Mouse (Mus musculus) limb, embryonic 11.5 days (tissue): ENCODE results near the gene Ccdc71. TPM values are rescaled to one million over a fixed set of nuclear protein-coding genes. Genes with fewer than 3 reads are reported as not detected.

Experiments used
- ATAC-seq: fragments of 200-750 bp; cut with Nextera tagmentation; 2 replicates; pipeline ENCODE4 v1.8.0; 2017; ENCODE audit warnings: low read depth; ENCODE audit not compliant: insufficient number of reproducible peaks, low FRiP score, low TSS enrichment
- DNase-seq: peaks from one replicate; pipeline ENCODE4 v3.0.0-alpha.2; 2015; ENCODE audit warnings: low spot score
- H3K27ac ChIP-seq: fragments of 300-500 bp; sonication (generic); replicated peaks from 2 replicates; pipeline ENCODE4 v1.5.1; 2014; ENCODE audit warnings: low read depth, mild to moderate bottlenecking, low read length
- H3K27me3 ChIP-seq: fragments of 300-500 bp; sonication (generic); 2 replicates; pipeline ENCODE4 v1.6.1; 2014; ENCODE audit warnings: mild to moderate bottlenecking, low read length, mixed read lengths; ENCODE audit not compliant: control insufficient read depth, insufficient read depth
- H3K36me3 ChIP-seq: fragments of 300-500 bp; sonication (generic); 2 replicates; pipeline ENCODE4 v1.6.1; 2014; ENCODE audit warnings: mild to moderate bottlenecking, low read length, moderate library complexity, mixed read lengths; ENCODE audit not compliant: control insufficient read depth, insufficient read depth
- H3K4me1 ChIP-seq: fragments of 300-500 bp; sonication (generic); 2 replicates; pipeline ENCODE4 v1.6.1; 2014; ENCODE audit warnings: low read length, mixed read lengths; ENCODE audit not compliant: control insufficient read depth, insufficient read depth
- H3K4me2 ChIP-seq: fragments of 300-500 bp; sonication (generic); 2 replicates; pipeline ENCODE4 v1.6.1; 2014; ENCODE audit warnings: low read depth, mild to moderate bottlenecking, moderate library complexity; ENCODE audit not compliant: severe bottlenecking
- H3K4me3 ChIP-seq: fragments of 300-500 bp; sonication (generic); 2 replicates; pipeline ENCODE4 v1.5.1; 2014; ENCODE audit warnings: low read depth, low read length
- H3K9ac ChIP-seq: fragments of 300-500 bp; sonication (generic); 2 replicates; pipeline ENCODE4 v1.6.1; 2014; ENCODE audit warnings: mild to moderate bottlenecking, low read length
- H3K9me3 ChIP-seq: fragments of 300-500 bp; sonication (generic); 2 replicates; pipeline ENCODE4 v1.6.1; 2016; ENCODE audit warnings: low read length; ENCODE audit not compliant: control insufficient read depth
- WGBS: fragments of 180-500 bp; shearing (Covaris S2); extraction: QIAGEN DNeasy Blood & Tissue Kit; methylation state at CpG from one replicate; pipeline ENCODE4 v1.1.7; 2014; 5-methylcytosine and 5-hydroxymethylcytosine counted together
- polyA plus RNA-seq: library from polyadenylated mRNA; unstranded; fragments of >200 nt; fragmentation: Nextera tagmentation; extraction: Ambion mirVana; gene quantifications from 2 replicates; pipeline ENCODE4 v1.2.1, GENCODE M21; 2014

The Ccdc71 gene
- polyA plus RNA-seq, 1 experiment from 2014 or later = 46.0 TPM

- Histone ChIP-seq H3K9ac (no peak overlapping the region), H3K4me3 (no peak overlapping the region), H3K27ac (no peak overlapping the region; the same call in 1 of the 2 replicates), H3K36me3 (peaks cover 27% of the 10 kb centered on the region; the same call in 1 of the 2 replicates), H3K4me1 (peaks cover 15% of the 10 kb centered on the region), H3K27me3 (no peaks in the 10 kb centered on the region), H3K9me3 (no peaks in the 10 kb centered on the region), H3K4me2 (no peak overlapping the region)
- DNase-seq = no peak
- ATAC-seq = no peak
- 94% methylated on average over 20 of the region's 20 CpGs for WGBS
These were observed 28.9 kb downstream of the Ccdc71 start for GRCm38 (mm10) chr9:108489215-108489614.

- H3K27me3 ChIP-seq = no peaks in the 10 kb centered on the region
- peak overlapping the region; percentile 92 for H3K27ac ChIP-seq
- ATAC-seq (peak; percentile 24), DNase-seq (peak; percentile 23)
- peaks cover 33% of the 10 kb centered on the region for H3K36me3 ChIP-seq
- 69% methylated on average over 26 of the region's 26 CpGs for WGBS
- H3K4me3 ChIP-seq = peak overlapping the region; percentile 85
- H3K9me3 ChIP-seq = no peaks in the 10 kb centered on the region
- H3K4me2 ChIP-seq = peak overlapping the region; percentile 88
- H3K9ac ChIP-seq = peak overlapping the region; percentile 82
- H3K4me1 ChIP-seq = peaks cover 15% of the 10 kb centered on the region
These were observed 29.6 kb downstream of the Ccdc71 start for GRCm38 (mm10) chr9:108489702-108490558.

- peaks cover 15% of the 10 kb centered on the region for H3K4me1 ChIP-seq
- peak within 1 kb of the TSS; percentile 82 for H3K9ac ChIP-seq
- no peaks in the 10 kb centered on the region for H3K27me3 ChIP-seq
- under 1% methylated on average over 69 of the region's 69 CpGs for WGBS
- H3K4me3 ChIP-seq = peak within 1 kb of the TSS; percentile 85
- H3K27ac ChIP-seq = peak within 1 kb of the TSS; percentile 92
- DNase-seq (peak; percentile 97), ATAC-seq (peak; percentile 90)
- peaks cover 36% of the 10 kb centered on the region for H3K36me3 ChIP-seq
- no peaks in the 10 kb centered on the region for H3K9me3 ChIP-seq
- peak within 1 kb of the TSS; percentile 88 for H3K4me2 ChIP-seq
These were observed 30.4 kb downstream of the Ccdc71 start, which contains the start of gene Usp19 for GRCm38 (mm10) chr9:108490559-108491285. TSS of gene Usp19 (plus strand) at chr9:108490602.

DNA sequence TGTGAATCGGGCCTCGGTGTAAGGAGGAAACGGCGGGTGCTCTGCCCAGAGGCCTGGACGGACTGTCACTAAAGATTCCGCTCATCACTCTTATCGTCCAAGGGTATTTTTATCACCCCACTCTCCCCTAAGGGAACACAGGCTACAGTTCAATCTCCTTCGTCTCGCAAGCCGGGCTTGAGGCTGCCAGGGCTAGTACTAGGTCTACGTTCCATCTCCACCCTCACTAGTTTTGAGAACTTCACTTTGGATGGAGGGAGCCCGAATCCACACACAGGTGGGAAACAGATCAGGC is 30.9 kb downstream of the Ccdc71 start:
- Histone ChIP-seq H3K9ac (peak overlapping the region; percentile 82), H3K4me2 (peak overlapping the region; percentile 88), H3K4me1 (peaks cover 15% of the 10 kb centered on the region), H3K4me3 (peak overlapping the region; percentile 85), H3K36me3 (peaks cover 40% of the 10 kb centered on the region), H3K9me3 (no peaks in the 10 kb centered on the region), H3K27ac (peak overlapping the region; percentile 92; the same call in 1 of the 2 replicates), H3K27me3 (no peaks in the 10 kb centered on the region)
- no peak for ATAC-seq
- 17% methylated on average over 12 of the region's 12 CpGs for WGBS
- no peak for DNase-seq

DNA sequence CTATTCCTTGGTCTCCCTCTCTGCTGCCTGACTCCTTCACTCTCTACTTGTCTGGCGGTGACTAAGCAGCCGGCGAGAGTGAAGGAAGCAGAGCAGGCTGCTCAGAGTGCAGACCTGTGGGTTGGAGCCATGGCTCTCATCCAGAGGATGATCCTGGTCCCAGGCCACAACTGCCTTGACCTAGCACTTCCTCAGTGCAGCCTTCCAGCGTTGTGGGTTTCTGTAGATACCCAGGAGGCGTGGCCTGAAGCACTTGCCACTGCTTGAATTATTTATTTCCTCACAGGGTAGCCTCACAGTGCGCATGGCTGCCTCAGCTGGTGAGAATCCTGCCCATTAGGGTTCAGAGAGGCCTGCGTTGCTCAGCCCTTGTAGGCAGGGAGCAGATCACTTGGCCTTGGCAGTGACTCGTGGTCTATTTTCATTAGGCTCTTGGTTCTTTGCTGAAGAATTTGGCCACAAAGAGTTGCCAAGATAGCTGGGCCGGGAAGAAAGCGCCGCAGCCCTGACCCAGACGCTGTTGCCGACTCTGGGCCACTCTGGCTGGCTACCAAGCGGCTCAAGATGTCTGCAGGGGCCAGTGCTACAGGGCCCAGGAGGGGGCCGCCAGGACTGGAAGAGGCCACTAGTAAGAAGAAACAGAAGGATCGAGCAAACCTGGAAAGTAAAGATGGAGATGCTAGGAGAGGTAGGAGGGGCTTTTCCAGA is 31.9 kb downstream of the Ccdc71 start:
- H3K4me1 ChIP-seq = peaks cover 15% of the 10 kb centered on the region
- H3K4me2 ChIP-seq = peak overlapping the region; percentile 88
- ATAC-seq = no peak
- DNase-seq = no peak
- WGBS = 89% methylated on average over 16 of the region's 16 CpGs
- H3K36me3 ChIP-seq = peaks cover 40% of the 10 kb centered on the region
- H3K27me3 ChIP-seq = no peaks in the 10 kb centered on the region
- 0 out of 2 replicates have a peak overlapping the region, but pooled peaks have one; percentile 8 for H3K27ac ChIP-seq
- no peaks in the 10 kb centered on the region for H3K9me3 ChIP-seq
- peak overlapping the region; percentile 82; the same call in 1 of the 2 replicates for H3K9ac ChIP-seq
- peak overlapping the region; percentile 85 for H3K4me3 ChIP-seq

DNA sequence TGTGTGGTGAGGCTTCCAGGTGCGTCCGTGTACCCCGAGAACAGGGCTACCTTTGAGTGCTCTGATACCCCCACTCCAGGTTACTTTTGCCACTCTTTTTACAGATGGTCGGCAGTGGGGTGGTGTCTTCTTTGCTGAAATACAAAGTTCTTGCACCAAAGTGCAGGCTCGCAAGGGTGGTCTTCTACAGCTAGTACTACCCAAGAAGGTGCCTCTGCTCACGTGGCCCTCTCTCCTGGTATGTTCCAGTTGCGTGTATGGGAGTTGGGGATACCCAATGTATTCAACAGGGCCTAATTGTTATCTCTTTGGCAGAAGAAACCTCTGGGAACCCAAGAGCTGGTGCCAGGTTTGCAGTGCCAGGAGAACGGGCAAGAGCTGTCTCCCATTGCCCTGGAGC is 32.9 kb downstream of the Ccdc71 start:
- no peak overlapping the region for H3K4me2 ChIP-seq
- ATAC-seq = no peak
- no peaks in the 10 kb centered on the region for H3K27me3 ChIP-seq
- no peak for DNase-seq
- 98% methylated on average over 8 of the region's 8 CpGs for WGBS
- no peak overlapping the region for H3K4me3 ChIP-seq
- H3K9ac ChIP-seq = no peak overlapping the region
- H3K9me3 ChIP-seq = no peaks in the 10 kb centered on the region
- no peak overlapping the region for H3K27ac ChIP-seq
- peaks cover 46% of the 10 kb centered on the region for H3K36me3 ChIP-seq
- peaks cover 15% of the 10 kb centered on the region for H3K4me1 ChIP-seq

DNA sequence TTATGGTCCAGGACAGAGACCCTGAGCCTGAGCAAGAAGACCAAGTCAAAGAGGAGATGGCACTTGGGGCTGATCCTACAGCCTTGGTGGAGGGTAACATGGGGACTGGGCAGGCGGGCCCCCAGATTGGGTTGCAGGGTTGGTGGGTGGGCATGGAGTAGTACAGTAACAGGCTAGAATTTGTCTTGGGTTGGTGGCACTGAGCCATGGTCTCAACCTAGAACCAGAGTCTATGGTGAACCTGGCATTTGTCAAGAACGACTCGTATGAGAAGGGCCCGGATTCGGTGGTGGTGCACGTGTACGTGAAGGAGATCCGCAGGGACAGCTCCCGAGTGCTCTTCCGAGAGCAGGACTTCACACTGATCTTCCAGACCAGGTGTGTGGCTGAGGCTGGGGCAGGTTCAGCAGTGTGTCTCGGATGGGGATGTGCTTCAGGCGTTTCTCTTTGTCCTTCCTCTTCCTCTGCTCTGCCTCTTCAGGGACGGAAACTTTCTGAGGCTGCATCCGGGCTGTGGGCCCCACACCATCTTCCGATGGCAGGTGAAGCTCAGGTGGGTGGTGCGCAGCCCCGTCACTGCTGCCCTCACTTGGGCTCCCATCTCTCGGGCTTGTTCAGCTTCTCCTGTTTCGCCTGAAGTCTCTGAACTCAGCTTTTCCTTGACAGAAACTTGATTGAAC is 34.0 kb downstream of the Ccdc71 start:
- Histone ChIP-seq H3K4me3 (no peak overlapping the region), H3K9me3 (no peaks in the 10 kb centered on the region), H3K4me1 (peaks cover 15% of the 10 kb centered on the region), H3K4me2 (no peak overlapping the region), H3K9ac (no peak overlapping the region), H3K36me3 (peaks cover 53% of the 10 kb centered on the region), H3K27me3 (no peaks in the 10 kb centered on the region), H3K27ac (no peak overlapping the region)
- DNase-seq (no peak), ATAC-seq (no peak)
- 95% methylated on average over 19 of the region's 19 CpGs for WGBS

DNA sequence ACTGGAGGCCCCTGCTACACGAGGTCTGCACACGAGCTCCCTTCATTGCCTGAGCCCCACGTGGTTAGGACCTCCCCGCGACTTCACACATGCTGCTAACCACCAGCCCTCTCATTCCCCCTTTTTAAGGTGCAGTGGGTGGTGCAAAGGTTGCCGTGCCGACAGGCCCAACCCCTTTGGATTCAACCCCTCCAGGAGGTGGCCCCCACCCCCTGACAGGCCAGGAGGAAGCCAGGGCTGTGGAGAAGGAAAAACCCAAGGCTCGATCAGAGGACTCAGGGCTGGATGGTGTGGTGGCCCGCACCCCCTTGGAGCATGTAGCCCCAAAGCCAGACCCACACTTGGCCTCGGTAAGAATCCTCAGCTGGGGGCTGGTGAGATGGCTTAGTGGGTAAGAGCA is 34.6 kb downstream of the Ccdc71 start:
- H3K36me3 ChIP-seq = peaks cover 56% of the 10 kb centered on the region

More for the DNA sequence above, 34.6 kb downstream of the Ccdc71 start:
- no peaks in the 10 kb centered on the region for H3K27me3 ChIP-seq
- no peak for ATAC-seq
- H3K27ac ChIP-seq = no peak overlapping the region
- H3K4me2 ChIP-seq = no peak overlapping the region
- H3K9ac ChIP-seq = no peak overlapping the region
- H3K4me3 ChIP-seq = no peak overlapping the region
- H3K4me1 ChIP-seq = peaks cover 12% of the 10 kb centered on the region
- DNase-seq = no peak
- 83% methylated on average over 10 of the region's 10 CpGs for WGBS
- H3K9me3 ChIP-seq = no peaks in the 10 kb centered on the region
